Mouse (Mus musculus) CH12.LX (cell line): ENCODE data around the gene C1qtnf7. TPM values are rescaled to one million over a fixed set of nuclear protein-coding genes. Genes with fewer than 3 reads are reported as not detected.

Source experiments
- DNase-seq: peaks from one replicate; pipeline ENCODE4 v3.0.0-alpha.2; 2013; ENCODE audit errors: extremely low read depth
- H3K27ac ChIP-seq: 2 replicates; pipeline ENCODE4 v1.5.1; 2012; ENCODE audit warnings: low read depth, mild to moderate bottlenecking, control low read depth, moderate library complexity; ENCODE audit not compliant: insufficient read depth
- H3K27me3 ChIP-seq: replicated peaks from 2 replicates; pipeline ENCODE3; 2012; ENCODE audit warnings: inconsistent platforms
- H3K36me3 ChIP-seq, 2 experiments: replicated peaks in 1 of 2; 2 replicates each; pipeline versions ENCODE3 to v1.6.1; 2012; ENCODE audit warnings: inconsistent platforms in 1 of 2, low read length in 1 of 2, mild to moderate bottlenecking in 1 of 2, mixed read lengths in 1 of 2, moderate library complexity in 1 of 2; ENCODE audit not compliant: control insufficient read depth in 1 of 2, insufficient read depth in 1 of 2
- H3K4me1 ChIP-seq, 2 experiments: 2 replicates each; pipeline ENCODE4 v1.6.1; 2012; ENCODE audit warnings: inconsistent platforms in 1 of 2, moderate library complexity in 1 of 2; ENCODE audit not compliant: insufficient read depth in 2 of 2, control insufficient read depth in 1 of 2
- H3K4me2 ChIP-seq: 2 replicates; pipeline ENCODE4 v1.6.1; 2012; ENCODE audit warnings: low read depth, mild to moderate bottlenecking, control low read depth; ENCODE audit not compliant: poor library complexity, insufficient read depth, severe bottlenecking
- H3K4me3 ChIP-seq, 3 experiments: fragments of 150-350 bp in 1 of 3; sonication (generic) in 1 of 3; replicated peaks in 1 of 3; 2 replicates each; pipeline versions ENCODE3 to v1.5.1; 2011 to 2012; ENCODE audit warnings: low read depth in 2 of 3, low read length in 2 of 3, mild to moderate bottlenecking in 2 of 3, moderate library complexity in 2 of 3, control low read depth in 1 of 3, improper control_type of control experiment in 1 of 3, inconsistent platforms in 1 of 3, mixed read lengths in 1 of 3; ENCODE audit not compliant: poor library complexity in 1 of 3
- H3K79me2 ChIP-seq: replicated peaks from 2 replicates; pipeline ENCODE4 v1.6.1; 2012; ENCODE audit warnings: mild to moderate bottlenecking, moderate library complexity; ENCODE audit not compliant: control insufficient read depth, poor library complexity, insufficient read depth, severe bottlenecking; ENCODE audit errors: extremely low read depth
- H3K9ac ChIP-seq: 2 replicates; pipeline ENCODE4 v1.6.1; 2012; ENCODE audit warnings: low read depth, mild to moderate bottlenecking, control low read depth, moderate library complexity; ENCODE audit not compliant: insufficient read depth
- H3K9me3 ChIP-seq: replicated peaks from 2 replicates; pipeline ENCODE3; 2012; ENCODE audit warnings: low read length, inconsistent platforms, mixed read lengths
- CHD2 ChIP-seq: IDR thresholded peaks from 2 replicates; pipeline ENCODE4 v1.6.1; 2011; ENCODE audit warnings: low read length, improper control_type of control experiment
- CTCF ChIP-seq, 2 experiments: IDR thresholded peaks in 1 of 2; conservative IDR thresholded peaks in 1 of 2; 2 replicates each; pipeline ENCODE4 v1.5.1; 2011 to 2012; ENCODE audit warnings: low read depth in 2 of 2, low read length in 2 of 2, improper control_type of control experiment in 1 of 2, inconsistent platforms in 1 of 2, mild to moderate bottlenecking in 1 of 2, moderate library complexity in 1 of 2
- ELF1 ChIP-seq: IDR thresholded peaks from 2 replicates; pipeline ENCODE4 v1.6.1; 2014; ENCODE audit warnings: low read depth, mild to moderate bottlenecking, inconsistent platforms, low read length, improper control_type of control experiment
- EP300 ChIP-seq: IDR thresholded peaks from 2 replicates; pipeline ENCODE4 v1.6.1; 2011; ENCODE audit warnings: low read length, improper control_type of control experiment
- HCFC1 ChIP-seq: IDR thresholded peaks from 2 replicates; pipeline ENCODE4 v1.6.1; 2012; ENCODE audit warnings: low read depth, mild to moderate bottlenecking, inconsistent platforms, low read length, improper control_type of control experiment
- IRF4 ChIP-seq: IDR thresholded peaks from 2 replicates; pipeline ENCODE4 v1.6.1; 2014; ENCODE audit warnings: low read depth, mild to moderate bottlenecking, inconsistent platforms, low read length, improper control_type of control experiment
- JUN ChIP-seq: IDR thresholded peaks from 2 replicates; pipeline ENCODE4 v1.6.1; 2011; ENCODE audit warnings: low read depth, mild to moderate bottlenecking, low read length, improper control_type of control experiment, moderate library complexity; ENCODE audit not compliant: insufficient read depth
- KAT2A ChIP-seq: IDR thresholded peaks from 2 replicates; pipeline ENCODE4 v1.6.1; 2012; ENCODE audit warnings: low read length, improper control_type of control experiment, inconsistent platforms; ENCODE audit not compliant: insufficient replicate concordance
- MAZ ChIP-seq: IDR thresholded peaks from 2 replicates; pipeline ENCODE4 v1.6.1; 2012; ENCODE audit warnings: low read depth, mild to moderate bottlenecking, inconsistent platforms, low read length, improper control_type of control experiment, moderate library complexity
- MXI1 ChIP-seq: IDR thresholded peaks from 2 replicates; pipeline ENCODE4 v1.6.1; 2011; ENCODE audit warnings: mild to moderate bottlenecking, low read depth, low read length, improper control_type of control experiment
- MYC ChIP-seq: IDR thresholded peaks from 2 replicates; pipeline ENCODE4 v1.6.1; 2011; ENCODE audit warnings: low read depth, mild to moderate bottlenecking, improper control_type of control experiment, low read length
- NRF1 ChIP-seq: IDR thresholded peaks from 2 replicates; pipeline ENCODE4 v1.6.1; 2014; ENCODE audit warnings: low read depth, mild to moderate bottlenecking, inconsistent platforms, low read length, improper control_type of control experiment, moderate library complexity
- POLR2A ChIP-seq: IDR thresholded peaks from 2 replicates; pipeline ENCODE4 v1.6.1; 2011; ENCODE audit warnings: low read depth, mild to moderate bottlenecking, improper control_type of control experiment, low read length
- RAD21 ChIP-seq: IDR thresholded peaks from 2 replicates; pipeline ENCODE4 v1.6.1; 2011; ENCODE audit warnings: low read depth, mild to moderate bottlenecking, low read length, improper control_type of control experiment, moderate library complexity
- SIN3A ChIP-seq: IDR thresholded peaks from 2 replicates; pipeline ENCODE4 v1.6.1; 2012; ENCODE audit warnings: low read length, improper control_type of control experiment, inconsistent platforms
- SMC3 ChIP-seq: IDR thresholded peaks from 2 replicates; pipeline ENCODE4 v1.6.1; 2011; ENCODE audit warnings: low read depth, low read length, improper control_type of control experiment
- UBTF ChIP-seq: IDR thresholded peaks from 2 replicates; pipeline ENCODE4 v1.6.1; 2012; ENCODE audit warnings: low read depth, mild to moderate bottlenecking, inconsistent platforms, low read length, improper control_type of control experiment, moderate library complexity
- ZC3H11A ChIP-seq: IDR thresholded peaks from 2 replicates; pipeline ENCODE4 v1.6.1; 2012; ENCODE audit warnings: low read depth, mild to moderate bottlenecking, inconsistent platforms, low read length, improper control_type of control experiment
- ZMIZ1 ChIP-seq: IDR thresholded peaks from 2 replicates; pipeline ENCODE4 v1.6.1; 2012; ENCODE audit warnings: low read depth, mild to moderate bottlenecking, inconsistent platforms, low read length, improper control_type of control experiment
- ZNF384 ChIP-seq: IDR thresholded peaks from 2 replicates; pipeline ENCODE4 v1.6.1; 2012; ENCODE audit warnings: low read depth, low read length, improper control_type of control experiment, inconsistent platforms
- dilution Hi-C: fragments of 300-500 bp; cut with MboI; formaldehyde crosslinking; loops from 2 replicates; pipeline ENCODE4 v1.14.3; 2020; ENCODE audit warnings: low sequenced_read_pairs; ENCODE audit not compliant: extremely low pct_unique_long_range_greater_than_20kb, extremely low pct_ligation_motif_present
- in situ Hi-C: fragments of 300-500 bp; cut with MboI; formaldehyde crosslinking; loops from 3 replicates; pipeline ENCODE4 v1.14.3; 2019; ENCODE audit warnings: low sequenced_read_pairs, low pct_ligation_motif_present, low pct_unique_long_range_greater_than_20kb, mixed read lengths
- polyA plus RNA-seq: library from polyadenylated mRNA; unstranded; fragments of >175 nt; gene quantifications from 2 replicates; pipeline ENCODE4 v1.2.1, GENCODE M21; 2012; ENCODE audit warnings: low read depth; ENCODE audit not compliant: insufficient read length
- total RNA-seq, 2 experiments: library from RNA; depleted of rRNA; stranded (reverse); fragments of 300-350 nt in 1 of 2; fragments of >200 nt in 1 of 2; gene quantifications; 2 replicates each; pipeline ENCODE4 v1.2.3; 2012 to 2014

Gene C1qtnf7
- total and polyA plus RNA-seq, 3 experiments = not detected

- Histone ChIP-seq H3K9ac (no peak overlapping the region), H3K79me2 (no peaks in the 10 kb centered on the region), H3K36me3 (no peaks in the 10 kb centered on the region), H3K27me3 (no peaks in the 10 kb centered on the region), H3K4me3 (no peak overlapping the region), H3K4me1 (no peaks in the 10 kb centered on the region), H3K4me2 (no peak overlapping the region)
- in situ Hi-C loops = no loop called here
- dilution Hi-C loops = no loop called here
- TF ChIP-seq IRF4 = no peak
- no peak for TF ChIP-seq NRF1
- no peak for TF ChIP-seq CTCF (conservative IDR thresholded peaks at IDR 0.05 in 1 of 2, IDR thresholded peaks at IDR 0.05 in 1 of 2; ENCODE audit: low read depth in 2 of 2, low read length in 2 of 2)
- no peak for TF ChIP-seq UBTF
- TF ChIP-seq SIN3A = no peak
- TF ChIP-seq HCFC1 = no peak
- no peak for TF ChIP-seq EP300
- no peak for TF ChIP-seq MAZ
- no peak for TF ChIP-seq ZNF384
- no peak for TF ChIP-seq KAT2A
- TF ChIP-seq, all 38 proteins: peak for 0
- no peak for DNase-seq
- Histone ChIP-seq H3K9me3 (no peaks in the 10 kb centered on the region), H3K27ac (no peak overlapping the region)
These were observed 94.4 kb downstream of the C1qtnf7 start for GRCm38 (mm10) chr5:43609760-43610159.

- H3K4me1 ChIP-seq = no peaks in the 10 kb centered on the region
- no peak for TF ChIP-seq NRF1
- no peak for TF ChIP-seq SMC3
- no peak for TF ChIP-seq MYC
- no peak for TF ChIP-seq POLR2A
- no peak for TF ChIP-seq ELF1
- H3K9ac ChIP-seq = no peak overlapping the region
- H3K27me3 ChIP-seq = no peaks in the 10 kb centered on the region
- H3K79me2 ChIP-seq = no peaks in the 10 kb centered on the region
- no peaks in the 10 kb centered on the region for H3K36me3 ChIP-seq
- dilution Hi-C loops (no loop called here), in situ Hi-C loops (loop anchor here (10.0 kb wide), 1 partner anchor 177 kb away; no protein-coding TSS in a partner anchor)
- no peak for DNase-seq
- H3K27ac ChIP-seq = no peak overlapping the region
- H3K4me2 ChIP-seq = no peak overlapping the region
- H3K9me3 ChIP-seq = no peaks in the 10 kb centered on the region
- H3K4me3 ChIP-seq = no peak overlapping the region
These were observed 106.4 kb downstream of the C1qtnf7 start for GRCm38 (mm10) chr5:43621575-43622299.

- Histone ChIP-seq H3K79me2 (no peaks in the 10 kb centered on the region), H3K27me3 (no peaks in the 10 kb centered on the region), H3K27ac (no peak overlapping the region), H3K9ac (no peak overlapping the region), H3K4me1 (no peaks in the 10 kb centered on the region), H3K4me3 (no peak overlapping the region), H3K4me2 (no peak overlapping the region), H3K36me3 (no peaks in the 10 kb centered on the region), H3K9me3 (no peaks in the 10 kb centered on the region)
- in situ Hi-C loops = loop anchor here (10.0 kb wide), 1 partner anchor 181 kb away; no protein-coding TSS in a partner anchor
- dilution Hi-C loops = no loop called here
- DNase-seq = no peak
- no peak for TF ChIP-seq MXI1
- TF ChIP-seq KAT2A = no peak
- no peak for TF ChIP-seq JUN
- no peak for TF ChIP-seq ZC3H11A
- TF ChIP-seq SMC3 = no peak
- TF ChIP-seq ZMIZ1 = no peak
- no peak for TF ChIP-seq RAD21
- TF ChIP-seq CHD2 = no peak
These were observed 110.1 kb downstream of the C1qtnf7 start for GRCm38 (mm10) chr5:43625407-43625806.
